Comparison of ENCODE assay signal across 20 mouse cellular contexts in the genomic region with DNA sequence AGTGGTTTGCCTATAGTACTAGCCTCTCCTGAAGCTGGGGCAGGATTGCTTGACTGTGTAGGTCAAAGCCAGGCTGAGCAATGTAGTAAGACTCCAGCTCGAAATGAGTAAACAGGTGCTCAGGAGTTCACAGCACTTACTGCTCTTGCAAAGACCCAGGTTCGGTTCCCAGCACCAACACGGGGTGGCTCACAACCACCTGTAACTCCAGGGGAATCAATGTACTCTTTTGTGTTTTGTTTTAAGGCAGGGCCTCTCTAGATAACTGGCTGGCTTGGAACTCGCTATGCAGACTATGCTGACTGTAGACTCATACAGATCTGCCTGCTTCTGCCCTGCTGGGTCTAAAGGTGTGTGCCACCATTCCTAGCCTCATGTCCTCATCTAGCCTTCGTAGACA. TPM values are rescaled to one million over a fixed set of nuclear protein-coding genes. Genes with fewer than 3 reads are reported as not detected.
DNase-seq lines count a peak whose midpoint lies in the region; TF ChIP-seq lines count a peak whose summit lies in the region.
"Had no signal": no experiment of that assay in that cellular context is flagged by ENCODE, and none has a peak within 500 bp of the region (broad histone marks: within the 10 kb centered on the region; RNA-seq: fewer than 3 reads in every experiment).

No protein-coding gene starts in this region.

- no peaks in the 10 kb centered on the region for H3K27me3 ChIP-seq in cerebellum, adult 2 months (ENCODE audit: control insufficient read depth, insufficient read depth, low read length)
- no peaks in the 10 kb centered on the region for H3K27me3 ChIP-seq in heart, adult 2 months (ENCODE audit: control insufficient read depth, insufficient read depth, low read length)
- H3K27me3 ChIP-seq: CH12.LX, Patski had no signal

- no peak for TF ChIP-seq CTCF in cerebellum, adult 2 months (IDR thresholded peaks at IDR 0.05; ENCODE audit: borderline replicate concordance, insufficient read depth, low read depth, low read length)
- TF ChIP-seq CTCF in heart, adult 2 months (IDR thresholded peaks at IDR 0.05): no peak

- WGBS in cerebellum, adult 2 months: 77% methylated on average over 5 of the region's 5 CpGs
- 92% methylated on average over 5 of the region's 5 CpGs for WGBS in heart, adult 2 months

- no peak for DNase-seq in cerebellum, adult 2 months
- DNase-seq in cerebellum, postnatal 36 days: no peak
- peak; percentile 51 for DNase-seq in cerebellum, adult 9-10 months
- DNase-seq in cerebellum, postnatal 14 days: no peak
- peak; percentile 77 for DNase-seq in heart, adult 11 months
- DNase-seq in heart, adult 2 months: no peak
- DNase-seq: adrenal gland, adult 2 months; adrenal gland, adult 8-10 months; adrenal gland, postnatal 10 days; adrenal gland, postnatal 14 days; adrenal gland, postnatal 25 days; adrenal gland, postnatal 36 days; B cell, adult 2 months; cerebellum, adult 11 months; cerebellum, adult 11-12 months; cerebellum, adult 18-20 months had no signal

- peaks cover 87% of the 10 kb centered on the region for H3K4me1 ChIP-seq in cerebellum, adult 2 months (ENCODE audit: control insufficient read depth, insufficient read depth, low read length)
- H3K4me1 ChIP-seq in heart, adult 2 months (ENCODE audit: control insufficient read depth, insufficient read depth, low read length): no peaks in the 10 kb centered on the region

- H3K4me3 ChIP-seq in cerebellum, adult 2 months (replicated peaks; ENCODE audit: insufficient read depth, low read depth, low read length): no peak overlapping the region
- no peak overlapping the region for H3K4me3 ChIP-seq in heart, adult 2 months

- no peaks in the 10 kb centered on the region for H3K79me2 ChIP-seq in heart, adult 2 months (replicated peaks; ENCODE audit: control insufficient read depth, insufficient read depth, low read length)

- peak overlapping the region; percentile 48; the same call in 1 of the 2 replicates for H3K27ac ChIP-seq in cerebellum, adult 2 months (ENCODE audit: insufficient read depth, low read length)
- H3K27ac ChIP-seq in heart, adult 2 months: no peak overlapping the region

- H3K36me3 ChIP-seq in heart, adult 2 months (ENCODE audit: control insufficient read depth, insufficient read depth, low read length): no peaks in the 10 kb centered on the region

- no peak overlapping the region for H3K9ac ChIP-seq in heart, adult 2 months (ENCODE audit: low read depth, low read length)

- intact Hi-C loops in heart, adult 2 months (cut with DNase I): no loop called here

- TF ChIP-seq POLR2A in cerebellum, adult 2 months (IDR thresholded peaks at IDR 0.05; ENCODE audit: borderline replicate concordance, insufficient read depth, low read length): no peak
- no peak for TF ChIP-seq POLR2A in heart, adult 2 months (IDR thresholded peaks at IDR 0.05; ENCODE audit: insufficient read depth, low read depth, low read length)

- TF ChIP-seq EP300 in heart, adult 2 months (IDR thresholded peaks at IDR 0.05; ENCODE audit: insufficient read depth, low read depth, low read length): no peak

RNA-seq across cellular contexts. Expression of a gene that starts 8.1 kb away (rescaled TPM):
- polyA plus RNA-seq in cerebellum, adult 2 months (2012; rRNA removed): 123 and 133 TPM in 2 replicates
- under 1 TPM; 0.26 to 0.32 TPM for total RNA-seq in heart, adult 2 months (2021)
- polyA plus RNA-seq in heart, adult 2 months (2012; rRNA removed): 0.33 and 0.59 TPM in 2 replicates

RNA-seq across cellular contexts. Expression of a gene that starts 18.2 kb away (rescaled TPM):
- polyA plus RNA-seq in cerebellum, adult 2 months (2012; rRNA removed): 114 and 123 TPM in 2 replicates
- 10 to 100 TPM; 42.3 to 47.7 TPM for total RNA-seq in heart, adult 2 months (2021)
- 83.7 and 85.4 TPM in 2 replicates for polyA plus RNA-seq in heart, adult 2 months (2012; rRNA removed)

RNA-seq across cellular contexts. Expression of a gene that starts 31.8 kb away (rescaled TPM):
- polyA plus RNA-seq in cerebellum, adult 2 months (2012; rRNA removed): 33.8 and 35.4 TPM in 2 replicates
- 1 to 10 TPM; 6.4 to 9.8 TPM for total RNA-seq in heart, adult 2 months (2021)
- polyA plus RNA-seq in heart, adult 2 months (2012; rRNA removed): 14.4 and 21.7 TPM in 2 replicates

RNA-seq across cellular contexts. Expression of a gene that starts 38.1 kb away (rescaled TPM):
- polyA plus RNA-seq in cerebellum, adult 2 months (2012; rRNA removed): 141 and 152 TPM in 2 replicates
- total RNA-seq in heart, adult 2 months (2021): 10 to 100 TPM; 43.6 to 51.6 TPM
- polyA plus RNA-seq in heart, adult 2 months (2012; rRNA removed): 51.7 and 60.9 TPM in 2 replicates

RNA-seq across cellular contexts. Expression of a gene that starts 43.0 kb away (rescaled TPM):
- 61.7 and 81.7 TPM in 2 replicates for polyA plus RNA-seq in cerebellum, adult 2 months (2012; rRNA removed)
- 1 to 10 TPM in 1 of 2 experiments, under 1 TPM in 1; 0.84 to 1.1 TPM for total RNA-seq in heart, adult 2 months (2021)
- polyA plus RNA-seq in heart, adult 2 months (2012; rRNA removed): 0.96 and 2.0 TPM in 2 replicates
- polyA plus RNA-seq: CD4-positive, CD25-positive, alpha-beta regulatory T cell, adult 4 months; G1E had no signal

Comparison
In these comparisons a context has a peak if more than half of its experiments do, and no peak if none do; other contexts are left out.
1. DNase-seq: peak in cerebellum, adult 9-10 months (single experiment) and heart, adult 11 months (single experiment); none in cerebellum, adult 2 months (0 of 2), cerebellum, postnatal 36 days (0 of 2), cerebellum, postnatal 14 days (0 of 2) and heart, adult 2 months (0 of 2).
2. RNA of a gene that starts 8.1 kb away (polyA plus RNA-seq): 123 to 133 TPM in cerebellum, adult 2 months; 0.33 to 0.59 TPM in heart, adult 2 months; every median in the first group is over 10 times any median in the second.